Mouse (Mus musculus): ENCODE measurements around the gene Zfp941.
A peak's percentile ranks its signal among the peaks of the same experiment; 100 is the strongest.

Zfp941 gene

DNA sequence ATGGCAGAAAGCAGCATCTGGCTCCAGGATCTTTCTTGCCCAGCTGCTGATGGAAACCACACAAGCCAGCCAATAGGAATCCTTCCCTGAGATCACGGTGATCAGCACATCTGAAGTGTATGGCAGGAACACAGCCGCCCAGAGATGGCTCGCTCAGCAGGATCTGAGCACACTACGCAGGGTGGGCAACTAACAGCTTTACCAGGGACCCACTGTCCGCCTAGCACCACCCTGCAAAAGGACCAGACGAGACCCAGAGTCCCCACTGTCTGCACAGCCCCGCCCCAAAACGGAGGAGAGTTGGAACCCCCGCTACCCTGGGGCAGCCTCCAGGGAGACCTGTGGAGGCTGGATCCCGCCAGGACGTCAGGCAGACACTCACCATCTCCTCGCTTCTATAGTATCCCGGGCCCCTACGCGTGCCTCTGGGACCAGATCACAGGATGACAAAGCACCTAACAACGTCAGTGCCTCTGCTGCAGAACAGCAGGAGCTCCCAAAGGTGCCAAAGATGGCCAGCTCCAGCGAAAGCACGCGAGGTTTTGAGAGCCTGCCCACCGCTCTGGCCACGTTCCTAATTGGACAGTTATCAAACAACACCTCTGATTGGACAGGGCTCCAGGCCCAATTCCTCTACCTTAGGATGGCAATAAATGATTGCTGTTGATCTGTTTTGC is at the start of gene Zfp941:
TSS of gene Zfp941 (minus strand) at position 526 of the 677 bp plus-strand sequence.
- DNase-seq (ENCODE audit: low spot score): no peak

DNA sequence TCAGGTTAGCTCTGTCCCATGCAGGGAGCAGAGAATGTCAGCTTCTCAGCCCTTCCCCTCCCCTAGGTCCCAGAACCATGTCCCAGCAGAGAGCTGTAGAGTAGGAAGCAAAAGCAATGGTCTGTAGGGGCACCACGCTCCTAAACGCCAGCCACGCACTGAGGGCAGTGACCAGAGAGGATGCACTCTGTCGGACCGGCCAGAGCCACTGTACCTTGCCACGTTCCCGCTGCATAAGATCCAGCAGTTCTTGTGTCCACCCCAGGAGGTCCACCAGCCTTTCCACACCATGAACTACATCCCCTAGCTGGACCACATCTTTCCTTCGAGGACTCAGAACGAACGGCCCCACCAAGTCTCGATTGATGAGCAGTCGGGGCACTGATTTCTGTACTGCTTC is 42.8 kb upstream of the Zfp941 start:
- no peak for DNase-seq (ENCODE audit: low spot score)

DNA sequence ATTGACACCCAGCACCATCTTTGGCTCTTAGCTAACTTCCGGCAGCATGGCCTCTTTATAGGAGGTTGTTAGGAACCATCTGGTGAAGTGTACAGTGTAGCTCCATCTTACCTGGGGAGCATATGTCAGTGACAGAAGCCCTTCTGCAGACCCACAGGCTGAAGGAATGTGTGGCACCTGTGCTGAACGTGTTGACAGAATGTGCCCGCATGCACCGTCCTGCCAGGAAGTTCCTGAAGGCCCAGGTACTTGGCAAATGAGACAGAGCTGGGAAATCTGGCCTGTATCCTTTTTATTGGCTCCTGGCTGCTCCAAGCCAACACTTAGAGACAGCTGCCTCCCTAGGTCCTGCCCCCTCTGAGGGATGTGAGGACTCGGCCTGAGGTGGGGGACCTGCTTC is 38.8 kb upstream of the Zfp941 start:
- DNase-seq (ENCODE audit: low spot score): no peak

DNA sequence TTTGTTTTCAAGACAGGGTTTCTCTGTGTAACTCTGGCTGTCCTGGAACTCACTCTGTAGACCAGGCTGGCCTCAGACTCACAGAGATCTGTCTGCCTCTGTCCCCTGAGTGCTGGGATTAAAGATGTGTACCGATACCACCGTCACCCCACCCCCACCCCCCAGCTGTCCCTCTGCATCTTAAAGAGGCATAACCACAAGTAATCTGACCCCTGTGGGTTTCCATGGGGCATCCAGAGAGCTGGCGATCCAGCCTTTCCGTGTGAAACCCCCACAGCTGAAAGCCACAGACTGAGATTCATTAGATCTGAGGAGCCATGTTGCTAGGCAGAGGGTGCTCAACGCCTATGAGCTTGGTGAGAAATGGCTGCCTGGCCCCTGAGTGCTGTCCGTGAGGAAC is 38.0 kb upstream of the Zfp941 start:
- DNase-seq (ENCODE audit: low spot score): no peak

DNA sequence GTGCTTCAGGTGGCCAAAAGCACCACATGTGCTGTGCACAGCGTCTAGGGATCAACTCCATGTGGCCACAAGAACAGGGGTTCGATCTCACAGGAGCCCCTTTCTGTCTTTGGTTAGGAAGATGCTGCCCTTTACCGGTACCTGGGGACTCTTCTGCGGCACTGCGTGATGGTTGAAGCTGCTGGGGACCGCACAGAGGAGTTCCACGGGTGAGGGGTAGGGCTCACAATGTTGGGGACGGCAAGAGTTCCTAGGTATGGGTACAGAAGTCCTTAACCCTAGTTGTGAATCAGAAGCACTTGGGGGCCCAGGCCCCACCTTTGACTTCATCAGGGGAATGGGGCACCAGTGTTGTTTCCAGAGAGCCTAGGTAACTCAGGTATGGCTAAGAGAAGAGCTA is 36.8 kb upstream of the Zfp941 start:
- DNase-seq (ENCODE audit: low spot score): no peak

DNA sequence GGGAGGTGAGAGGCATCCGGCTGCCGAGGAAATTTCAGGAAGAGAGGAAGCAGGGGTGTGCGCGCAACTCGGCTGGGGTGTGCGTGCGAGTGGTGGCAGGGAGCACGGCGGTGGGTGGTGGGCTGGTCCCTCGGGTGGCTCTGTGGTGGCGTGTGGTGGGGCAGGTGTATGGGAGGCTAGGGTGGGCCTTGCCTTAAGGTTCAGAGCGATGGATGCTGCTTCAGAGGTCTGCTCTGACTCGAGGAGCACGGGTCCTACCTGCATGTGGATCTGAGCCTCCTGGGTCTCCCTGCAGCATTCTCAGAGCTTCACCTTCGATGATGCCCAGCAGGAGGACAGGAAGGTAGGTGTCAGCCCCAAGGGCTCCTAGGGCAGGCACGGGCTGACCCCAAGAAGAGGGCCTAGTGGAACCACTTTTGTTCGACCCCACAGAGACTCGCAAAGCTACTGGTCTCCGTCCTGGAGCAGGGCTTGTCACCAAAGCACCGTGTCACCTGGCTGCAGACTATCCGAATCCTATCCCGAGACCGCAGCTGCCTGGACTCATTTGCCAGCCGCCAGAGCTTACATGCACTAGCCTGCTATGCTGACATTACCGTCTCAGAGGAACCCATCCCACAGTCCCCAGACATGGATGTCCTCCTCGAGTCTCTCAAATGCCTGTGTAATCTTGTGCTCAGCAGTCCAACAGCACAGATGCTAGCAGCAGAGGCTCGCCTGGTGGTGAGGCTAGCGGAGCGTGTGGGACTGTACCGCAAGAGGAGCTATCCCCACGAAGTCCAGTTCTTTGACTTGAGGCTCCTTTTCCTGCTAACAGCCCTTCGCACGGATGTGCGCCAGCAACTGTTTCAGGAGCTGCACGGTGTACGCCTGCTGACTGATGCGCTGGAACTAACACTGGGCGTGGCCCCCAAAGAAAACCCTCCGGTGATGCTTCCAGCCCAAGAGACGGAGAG is 35.9 kb upstream of the Zfp941 start, which contains the start of gene Bet1l:
TSS of gene Bet1l (minus strand) at position 28 of the 956 bp plus-strand sequence.
- peak; percentile 28 for DNase-seq (ENCODE audit: low spot score)

DNA sequence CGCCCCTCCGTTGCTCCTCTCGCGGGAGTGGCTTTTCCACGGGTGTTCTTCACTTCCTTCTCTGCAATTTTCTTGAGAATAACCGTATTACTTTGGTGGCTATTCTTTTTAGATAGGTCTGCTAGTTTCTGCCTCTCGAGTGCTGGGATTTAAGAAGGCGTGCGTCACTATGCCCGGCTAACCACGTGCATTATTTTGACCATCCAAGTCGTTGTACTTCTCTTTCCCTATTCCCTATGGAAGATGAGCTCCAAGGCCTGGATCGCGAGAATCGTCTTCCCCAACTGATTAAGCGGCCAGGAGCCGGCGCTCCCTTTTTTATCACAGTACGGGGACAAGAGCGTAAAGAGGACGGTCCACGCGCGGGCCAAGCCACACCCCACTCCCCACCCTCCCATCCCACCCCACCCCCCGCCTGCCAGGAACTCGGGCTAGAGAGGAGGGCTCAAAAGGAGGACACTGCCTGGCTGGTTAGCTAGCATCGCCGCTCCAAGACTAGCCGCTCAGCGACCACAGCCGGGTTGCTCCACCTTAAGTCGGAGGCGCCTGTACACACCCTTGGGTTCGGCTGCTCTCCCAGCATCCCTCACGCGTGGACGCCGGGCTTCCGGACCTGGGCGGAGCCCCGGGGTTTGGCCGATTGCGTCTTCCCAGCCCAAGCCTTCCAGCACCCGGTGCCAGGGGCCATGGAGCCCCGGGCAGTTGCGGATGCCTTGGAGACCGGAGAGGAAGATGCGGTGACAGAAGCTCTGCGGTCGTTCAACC is 35.0 kb upstream of the Zfp941 start, which contains the start of gene Ric8a:
TSS of gene Ric8a (plus strand) at position 173 of the 765 bp plus-strand sequence.
- DNase-seq (ENCODE audit: low spot score): peak; percentile 84

DNA sequence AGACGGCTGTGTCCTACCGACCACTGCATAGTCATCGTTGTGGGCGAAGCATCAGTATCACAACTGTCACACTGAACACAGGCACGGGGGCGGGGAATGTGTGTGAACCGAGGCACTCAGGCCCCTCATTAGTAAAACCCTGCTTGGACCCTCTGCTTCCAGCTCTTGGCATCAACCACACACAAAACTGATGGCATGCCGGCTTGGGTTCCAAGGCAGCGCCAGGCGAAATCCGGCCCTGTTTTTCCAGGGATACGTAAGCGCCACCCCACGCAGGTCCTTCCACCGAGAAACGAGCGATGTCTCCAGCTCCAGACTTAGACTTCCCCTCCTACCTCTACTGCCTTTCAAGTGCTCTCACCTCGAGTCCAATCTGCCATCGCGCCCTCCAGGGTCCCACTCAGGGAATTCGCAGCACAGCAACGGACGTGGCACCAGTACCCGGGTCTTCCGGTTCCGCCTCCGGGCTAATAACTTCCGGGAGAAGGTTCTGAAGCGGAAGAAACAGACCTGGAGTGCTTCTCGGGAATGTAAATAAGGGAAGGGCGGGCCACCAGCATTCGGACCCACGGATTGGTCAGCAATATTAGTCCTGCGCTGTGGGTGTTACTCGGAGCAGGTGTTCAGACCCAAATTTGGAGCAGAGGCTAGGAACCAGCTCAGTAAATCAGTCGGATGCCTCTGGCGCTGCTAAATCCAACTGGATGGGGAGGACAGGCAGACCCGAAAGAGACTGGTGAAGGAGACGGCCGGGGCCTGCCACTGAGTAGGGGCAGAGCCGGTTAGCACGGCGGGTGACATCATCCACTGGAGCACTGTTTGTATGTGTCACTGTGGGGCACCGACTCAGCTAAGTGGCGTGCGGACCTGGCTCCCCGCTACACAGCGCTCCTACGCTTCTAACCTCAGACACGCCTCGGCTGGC is 34.1 kb upstream of the Zfp941 start, which contains the start of gene Gm45785:
TSS of gene Gm45785 (minus strand) at position 472 of the 925 bp plus-strand sequence.
- peak; percentile 75 for DNase-seq (ENCODE audit: low spot score)

DNA sequence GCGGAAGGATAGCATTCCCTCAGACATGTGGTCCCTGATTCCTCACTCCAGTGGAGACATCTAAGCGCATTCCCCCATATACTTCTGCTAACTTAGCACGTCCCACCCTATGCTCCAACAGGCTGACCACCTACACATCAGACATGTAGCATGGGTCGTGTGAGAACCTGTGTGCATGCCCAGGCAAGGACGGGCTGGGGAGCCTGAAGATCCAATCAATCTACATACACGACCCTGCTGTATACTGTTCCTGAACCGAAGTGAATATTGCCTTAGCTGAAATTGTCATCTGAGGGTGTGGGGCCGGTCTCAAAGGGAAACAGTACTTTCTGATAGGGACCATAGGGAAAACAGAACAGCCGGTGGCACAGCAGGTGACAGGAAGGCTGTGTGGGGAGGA is 33.2 kb upstream of the Zfp941 start:
- DNase-seq (ENCODE audit: low spot score): no peak

DNA sequence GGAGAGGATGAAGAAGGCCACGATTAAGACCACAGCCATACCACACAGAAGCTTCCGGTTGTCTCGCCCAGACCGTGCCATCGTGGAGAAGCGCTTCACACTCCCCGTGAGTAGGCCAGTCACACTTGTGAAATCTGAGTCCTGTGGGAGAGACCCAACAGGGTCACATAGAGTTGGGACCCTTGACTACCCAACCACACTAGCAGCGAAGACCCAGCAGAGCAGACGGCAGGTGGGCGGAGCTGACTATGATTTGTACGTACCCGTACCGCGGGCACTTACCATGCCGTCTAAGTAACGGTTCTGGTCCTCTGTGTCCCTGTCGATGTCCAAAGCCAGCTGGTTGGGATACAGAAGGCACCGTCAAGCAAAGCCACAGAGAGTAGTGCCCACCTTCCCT is 32.5 kb upstream of the Zfp941 start:
- DNase-seq (ENCODE audit: low spot score): no peak

DNA sequence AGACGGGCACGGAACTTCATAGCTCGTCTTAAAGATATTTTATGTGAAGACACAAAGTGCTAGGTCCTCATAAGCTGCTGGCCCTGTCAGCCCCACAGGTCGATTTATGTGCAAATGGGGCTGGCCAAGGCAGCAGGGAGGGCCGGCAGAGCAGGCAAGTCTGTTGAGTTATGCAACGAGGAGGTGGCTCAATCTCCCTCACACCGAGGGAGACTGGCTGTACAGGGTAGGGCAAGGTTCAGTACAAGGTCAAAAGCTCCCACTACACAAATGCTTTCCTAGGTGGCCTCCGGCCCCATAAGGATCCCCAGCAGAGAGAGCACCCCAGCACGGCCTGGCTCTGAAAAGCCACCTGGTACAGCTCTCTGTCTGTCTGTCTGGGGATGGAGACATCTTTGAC is 31.4 kb upstream of the Zfp941 start:
- DNase-seq (ENCODE audit: low spot score): no peak

DNA sequence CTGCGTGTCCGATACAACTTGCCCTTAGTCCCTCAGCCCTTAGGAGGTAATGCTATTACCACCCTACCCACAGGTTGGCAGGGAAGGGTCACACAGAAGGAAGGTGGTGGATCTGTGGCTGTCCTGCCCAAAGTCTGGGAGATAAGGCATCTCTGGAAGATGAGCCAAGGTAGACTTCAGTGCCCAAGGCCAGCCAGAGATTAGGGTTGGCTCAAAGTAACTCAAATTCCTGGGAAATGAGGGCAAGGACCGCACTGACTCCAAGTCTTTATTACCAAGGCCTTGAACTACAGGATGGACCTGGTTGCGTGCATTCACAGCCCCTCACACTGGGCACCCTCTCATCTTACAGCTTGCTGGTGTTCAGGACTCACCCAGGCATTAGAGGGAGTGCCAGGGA is 29.9 kb upstream of the Zfp941 start:
- no peak for DNase-seq (ENCODE audit: low spot score)

DNA sequence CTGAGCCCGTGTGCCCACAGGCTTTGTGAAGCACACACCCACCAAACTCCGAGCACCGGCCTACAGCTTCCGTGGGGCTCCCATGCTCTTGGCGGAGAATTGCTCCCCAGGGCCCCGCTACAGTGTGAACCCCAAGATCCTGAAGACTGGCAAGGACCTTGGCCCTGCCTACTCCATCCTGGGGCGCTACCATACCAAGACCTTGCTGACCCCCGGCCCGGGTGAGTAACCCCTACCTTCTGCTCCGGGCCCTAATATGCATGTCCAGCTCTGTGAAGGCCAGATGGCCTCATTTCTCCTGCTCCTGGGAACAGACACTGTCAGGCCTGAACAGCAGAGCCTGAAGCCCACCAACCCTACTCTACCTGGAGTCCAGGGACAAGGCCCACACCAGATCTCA is 26.6 kb upstream of the Zfp941 start:
- DNase-seq (ENCODE audit: low spot score): no peak

DNA sequence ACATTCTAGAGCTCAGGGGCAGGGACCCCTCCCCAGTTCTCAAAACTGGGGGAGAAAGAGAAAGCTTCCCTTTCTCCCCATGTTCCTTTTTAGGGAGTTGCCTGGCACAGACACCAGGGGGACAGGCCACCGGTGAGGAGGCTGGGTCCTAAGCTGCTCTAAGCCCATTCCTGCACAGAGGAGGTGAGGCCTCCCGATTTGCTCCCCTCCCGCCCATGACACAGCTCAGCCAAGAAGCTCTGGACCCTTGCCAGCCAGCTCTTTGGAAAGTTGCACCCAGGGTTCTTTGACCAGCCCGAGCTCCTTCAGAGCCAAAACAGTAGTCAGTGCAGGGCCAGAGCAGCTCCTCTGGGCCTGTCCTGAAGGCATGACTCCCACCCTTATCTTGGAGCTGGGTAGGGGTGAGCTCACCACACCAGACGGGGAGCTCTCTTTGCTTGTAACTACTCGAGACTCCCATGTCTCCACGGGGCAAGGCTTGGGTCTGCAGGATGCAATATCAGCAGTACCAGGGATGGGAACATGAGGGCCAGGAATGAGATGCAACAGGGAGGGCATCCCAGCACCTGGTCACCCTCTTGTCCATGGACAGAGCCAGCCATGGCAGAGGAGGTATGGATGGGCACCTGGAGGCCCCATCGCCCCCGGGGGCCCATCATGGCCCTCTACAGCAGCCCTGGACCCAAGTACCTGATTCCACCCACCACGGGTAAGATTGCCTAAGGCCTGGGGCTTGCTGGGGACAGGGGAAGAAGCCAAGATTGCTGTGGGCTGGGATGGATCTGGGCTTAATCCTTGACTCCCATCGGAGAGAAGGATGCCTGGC is 26.0 kb upstream of the Zfp941 start, which contains the start of gene Odf3:
TSS of gene Odf3 (plus strand) at position 51 of the 826 bp plus-strand sequence.
- no peak for DNase-seq (ENCODE audit: low spot score)

DNA sequence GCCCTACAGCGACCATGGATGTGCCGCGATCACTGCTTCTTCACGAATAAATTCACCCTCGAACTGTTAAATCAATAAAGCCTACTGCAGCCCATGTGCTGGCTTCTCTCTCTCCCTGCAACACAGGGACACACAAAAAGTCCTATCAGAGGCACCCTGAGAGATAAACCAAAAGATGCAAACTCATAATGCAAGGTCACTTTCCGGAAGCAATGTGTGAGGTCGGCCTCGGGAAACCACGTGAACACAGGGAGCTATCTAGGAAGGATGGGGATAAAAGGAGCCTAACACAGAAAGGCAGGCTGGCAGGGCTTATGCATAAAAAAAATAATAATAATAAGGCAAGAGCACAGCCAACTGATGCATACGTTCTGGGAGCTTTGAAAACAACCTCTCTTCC is 24.7 kb upstream of the Zfp941 start:
- no peak for DNase-seq (ENCODE audit: low spot score)

DNA sequence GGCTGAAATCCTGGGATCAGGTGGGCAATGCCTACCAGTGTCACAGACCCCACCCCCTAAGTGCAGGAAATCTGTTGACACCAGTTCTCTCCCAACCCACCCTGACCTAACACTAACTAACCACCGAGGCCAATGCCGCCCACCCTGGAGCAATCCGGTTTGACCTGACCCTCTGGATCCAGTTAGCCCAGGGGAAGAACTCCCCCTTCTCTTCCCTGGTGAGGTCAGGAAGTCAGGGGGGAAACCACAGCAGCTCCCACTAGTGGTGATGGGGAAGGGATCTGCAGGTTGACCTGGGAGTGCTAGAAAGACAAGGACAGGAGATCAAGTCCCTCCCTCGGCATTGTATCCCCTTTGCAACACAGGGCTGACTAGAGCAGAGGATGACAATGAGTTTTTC is 23.7 kb upstream of the Zfp941 start:
- no peak for DNase-seq (ENCODE audit: low spot score)

DNA sequence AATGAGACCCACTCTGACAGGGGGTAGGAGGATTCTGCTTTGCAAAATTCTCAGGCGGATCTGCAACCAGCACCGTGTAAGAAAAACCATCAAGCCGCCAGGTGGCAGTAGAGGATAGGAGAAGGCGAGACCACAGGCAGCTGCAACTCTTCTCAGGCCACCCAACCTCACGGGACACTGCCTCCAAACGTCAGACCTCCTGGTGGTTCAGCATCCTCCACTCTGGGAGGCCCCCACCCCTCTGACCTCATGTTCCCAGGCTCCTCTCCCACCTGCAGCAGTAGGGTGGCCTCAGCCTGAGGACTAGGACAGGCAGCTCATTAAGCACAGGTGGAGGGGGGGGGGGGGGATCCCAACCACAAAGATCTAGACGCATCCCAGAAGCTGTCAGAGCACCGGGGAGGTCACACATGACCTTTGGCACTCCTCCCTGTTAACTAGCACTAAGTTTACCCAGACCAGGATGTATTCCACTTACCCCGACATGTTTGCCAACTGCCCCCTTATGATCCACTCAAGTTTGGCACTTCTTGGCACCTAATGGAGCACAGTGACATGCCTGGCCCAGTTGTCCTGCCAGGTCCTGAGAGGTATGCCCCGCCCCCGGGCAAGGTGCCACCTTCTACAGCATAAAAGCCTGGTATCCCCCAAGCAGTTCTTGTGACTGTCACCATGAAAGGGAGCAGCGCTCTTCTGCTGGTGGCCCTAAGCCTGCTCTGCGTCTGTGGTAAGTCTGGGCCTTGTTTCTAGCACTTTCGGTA is 23.1 kb upstream of the Zfp941 start, which contains the start of gene Scgb1c1:
TSS of gene Scgb1c1 (plus strand) at position 643 of the 761 bp plus-strand sequence.
- peak; percentile 79 for DNase-seq (ENCODE audit: low spot score)

DNA sequence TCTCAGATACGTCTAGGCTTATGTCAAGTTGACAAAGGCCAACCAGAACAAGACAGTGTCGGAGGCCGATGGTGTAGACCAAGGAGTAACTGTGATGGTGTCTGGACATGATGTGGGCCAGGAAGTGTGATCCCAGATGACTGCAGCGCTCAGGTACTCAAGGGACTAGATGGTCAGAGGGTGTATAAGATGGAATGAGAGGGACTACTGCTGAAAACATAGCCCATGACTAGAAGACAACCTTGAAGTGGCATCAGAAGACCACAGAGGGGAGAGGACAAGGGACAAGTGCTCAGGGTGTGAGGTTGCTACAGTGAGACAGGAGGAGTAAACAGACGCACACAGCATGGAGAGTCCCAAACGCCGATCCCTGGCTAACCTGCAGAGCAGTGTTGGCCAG is 21.8 kb upstream of the Zfp941 start:
- no peak for DNase-seq (ENCODE audit: low spot score)

Data from spleen, adult 12 weeks (tissue).